Mouse (Mus musculus): Measurements from ENCODE around the gene Gnpat. TPM values are rescaled to one million over a fixed set of nuclear protein-coding genes. Genes with fewer than 3 reads are reported as not detected.

Gene Gnpat
- polyA plus RNA-seq (2011; ENCODE audit: insufficient read depth, insufficient read length, low replicate concordance, missing spikeins) = 32.3 and 41.2 TPM in 2 replicates

DNA sequence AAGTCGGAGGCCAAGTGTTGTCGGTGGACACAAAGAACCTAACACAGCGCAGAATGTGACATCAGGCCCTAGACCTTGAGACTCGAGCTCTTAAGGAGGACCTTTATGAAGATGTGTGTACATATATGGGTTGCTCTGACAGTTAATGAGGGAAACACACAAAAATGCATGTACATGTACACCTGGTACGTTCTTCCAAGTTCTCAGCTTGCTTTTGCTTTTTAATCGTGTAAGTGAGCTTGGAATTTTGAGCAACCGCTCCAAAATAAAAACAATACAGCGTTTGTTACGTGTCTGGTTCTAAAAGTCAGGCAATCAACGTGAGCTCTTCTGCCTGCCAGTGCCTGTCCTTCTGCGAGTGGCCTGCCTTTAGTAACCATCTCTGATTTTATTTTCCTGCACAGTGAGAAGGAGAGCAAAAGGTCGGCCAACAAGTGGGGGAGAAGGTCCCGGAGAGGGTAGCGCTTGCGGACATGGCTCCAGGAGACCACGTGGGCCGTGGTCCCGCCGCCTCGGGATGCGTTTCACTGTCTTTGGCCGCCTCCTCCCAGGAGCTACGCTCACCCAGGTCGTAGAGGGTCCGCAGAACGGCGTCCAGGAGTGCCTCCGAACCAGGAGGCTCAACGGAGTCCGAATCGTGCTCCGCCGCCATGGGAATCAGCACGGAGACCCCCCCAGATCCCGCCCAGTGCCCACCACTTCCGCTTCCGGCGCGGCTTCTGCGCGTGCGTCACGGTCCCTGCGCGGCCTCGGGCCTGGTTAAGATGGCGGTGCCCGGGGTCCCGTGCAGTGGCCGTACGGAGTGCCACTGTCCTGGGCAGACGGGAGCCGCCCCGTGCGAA is at the start of gene Gnpat, which contains the start of gene 2810004N23Rik:
Gnpat (plus strand) TSS at position 713 of the 842 bp plus-strand sequence.
2810004N23Rik (minus strand) TSS at position 800 of the 842 bp plus-strand sequence.
- TF ChIP-seq POLR2A (IDR thresholded peaks at IDR 0.05; ENCODE audit: borderline replicate concordance, control insufficient read depth, low read depth, low read length) (peak; percentile 87; the same call in 1 of the 2 replicates), CTCF (IDR thresholded peaks at IDR 0.05; ENCODE audit: control insufficient read depth, insufficient read depth, low read length) (no peak)
- peak within 1 kb of the TSS; percentile 91 for H3K27ac ChIP-seq (ENCODE audit: control insufficient read depth, insufficient read depth, low read depth, low read length, poor library complexity)
- WGBS = under 1% methylated on average over 55 of the region's 55 CpGs
- peaks cover 4% of the 10 kb centered on the region for H3K4me1 ChIP-seq (ENCODE audit: control insufficient read depth, insufficient read depth, low read length)
- H3K4me3 ChIP-seq (replicated peaks; ENCODE audit: control insufficient read depth, low read depth, low read length) = peak within 1 kb of the TSS; percentile 99

DNA sequence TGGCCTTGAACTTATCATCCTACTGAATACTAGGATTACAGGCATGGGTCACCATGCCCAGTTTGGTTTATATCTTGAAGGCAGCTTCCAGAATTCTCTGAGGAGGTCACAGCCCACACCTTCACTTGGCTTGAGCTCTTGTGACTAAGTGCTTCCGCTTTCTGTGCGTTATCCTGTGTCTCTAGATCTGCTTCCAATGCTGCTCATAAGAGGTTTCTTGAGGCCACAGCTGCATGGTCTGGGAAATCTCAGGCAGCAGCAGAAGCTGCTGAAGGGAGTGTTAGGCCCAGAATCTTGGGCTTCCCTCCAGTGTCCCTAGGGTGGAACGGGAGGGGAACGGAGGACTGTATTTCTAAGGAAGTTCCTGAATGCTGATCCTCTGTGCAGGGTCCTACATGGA is 49.5 kb upstream of the Gnpat start:
- Histone ChIP-seq H3K4me3 (replicated peaks; ENCODE audit: control insufficient read depth, low read depth, low read length) (no peak overlapping the region), H3K4me1 (ENCODE audit: control insufficient read depth, insufficient read depth, low read length) (no peaks in the 10 kb centered on the region), H3K27ac (ENCODE audit: control insufficient read depth, insufficient read depth, low read depth, low read length, poor library complexity) (no peak overlapping the region)
- 91% methylated on average over 4 of the region's 4 CpGs for WGBS
- TF ChIP-seq POLR2A (IDR thresholded peaks at IDR 0.05; ENCODE audit: borderline replicate concordance, control insufficient read depth, low read depth, low read length) = no peak
- no peak for TF ChIP-seq CTCF (IDR thresholded peaks at IDR 0.05; ENCODE audit: control insufficient read depth, insufficient read depth, low read length)

DNA sequence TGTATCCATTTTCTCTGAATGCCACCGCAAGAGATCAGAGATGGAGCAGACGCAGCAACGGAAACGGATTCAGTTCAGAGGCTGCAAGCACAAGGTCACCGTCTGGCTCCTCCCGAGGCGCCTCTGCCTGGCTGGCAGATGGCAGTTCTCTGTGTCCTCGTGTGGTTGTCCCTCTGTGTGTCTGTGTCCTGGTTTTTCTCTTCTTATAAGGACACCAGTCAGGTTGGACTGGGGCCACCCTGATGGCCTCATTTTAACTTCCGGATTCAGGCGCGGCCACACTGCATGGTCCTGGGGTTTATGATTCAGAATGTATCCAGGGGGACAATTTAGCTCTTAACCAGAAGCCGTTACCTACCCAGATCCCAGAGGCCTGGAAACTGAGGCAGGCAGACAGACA is 47.0 kb upstream of the Gnpat start:
- TF ChIP-seq POLR2A (IDR thresholded peaks at IDR 0.05; ENCODE audit: borderline replicate concordance, control insufficient read depth, low read depth, low read length) (no peak), CTCF (IDR thresholded peaks at IDR 0.05; ENCODE audit: control insufficient read depth, insufficient read depth, low read length) (no peak)
- no peak overlapping the region for H3K27ac ChIP-seq (ENCODE audit: control insufficient read depth, insufficient read depth, low read depth, low read length, poor library complexity)
- H3K4me3 ChIP-seq (replicated peaks; ENCODE audit: control insufficient read depth, low read depth, low read length) = no peak overlapping the region
- WGBS = 89% methylated on average over 12 of the region's 12 CpGs
- no peaks in the 10 kb centered on the region for H3K4me1 ChIP-seq (ENCODE audit: control insufficient read depth, insufficient read depth, low read length)

DNA sequence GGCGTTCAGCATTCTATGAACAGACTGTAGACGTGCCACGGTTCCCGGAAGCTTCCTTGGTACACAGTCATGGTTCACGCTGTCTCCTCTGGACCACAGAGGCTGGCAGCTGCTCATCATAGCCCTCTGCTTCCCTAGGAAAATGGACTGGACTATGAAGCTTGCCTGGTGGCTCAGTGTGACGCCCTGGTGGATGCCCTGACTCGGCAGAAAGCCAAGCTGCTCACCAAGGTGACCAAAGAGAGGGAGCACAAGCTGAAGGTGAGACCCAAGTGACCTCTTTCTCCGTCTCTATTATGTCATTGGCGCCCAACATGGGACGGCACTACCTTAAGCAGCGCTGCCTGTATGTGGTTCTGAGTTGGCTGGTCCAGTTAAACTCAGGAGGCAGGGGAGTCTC is 46.0 kb upstream of the Gnpat start:
- no peak for TF ChIP-seq POLR2A (IDR thresholded peaks at IDR 0.05; ENCODE audit: borderline replicate concordance, control insufficient read depth, low read depth, low read length)
- no peak for TF ChIP-seq CTCF (IDR thresholded peaks at IDR 0.05; ENCODE audit: control insufficient read depth, insufficient read depth, low read length)
- H3K4me1 ChIP-seq (ENCODE audit: control insufficient read depth, insufficient read depth, low read length) = no peaks in the 10 kb centered on the region
- H3K4me3 ChIP-seq (replicated peaks; ENCODE audit: control insufficient read depth, low read depth, low read length) = no peak overlapping the region
- no peak overlapping the region for H3K27ac ChIP-seq (ENCODE audit: control insufficient read depth, insufficient read depth, low read depth, low read length, poor library complexity)
- 84% methylated on average over 11 of the region's 11 CpGs for WGBS

DNA sequence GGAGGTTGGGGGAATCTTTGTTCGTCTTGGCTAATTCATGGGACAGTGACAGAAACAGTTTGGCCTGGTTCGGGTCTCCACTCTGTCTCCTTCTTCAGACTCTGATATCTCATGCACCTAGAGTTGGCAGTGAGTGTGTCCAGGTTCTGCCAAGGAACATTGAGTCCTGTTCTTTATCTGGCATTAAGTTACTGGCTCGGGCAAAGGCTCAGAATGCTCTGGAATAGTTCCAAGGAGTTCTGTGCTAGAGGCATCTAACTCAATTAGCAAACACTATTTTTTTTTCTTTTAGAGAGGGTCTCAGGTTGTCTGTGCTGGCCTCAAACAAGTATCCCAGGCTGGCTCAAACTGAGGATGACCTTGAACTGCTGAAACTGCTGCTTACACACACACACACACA is 45.5 kb upstream of the Gnpat start:
- Histone ChIP-seq H3K4me3 (replicated peaks; ENCODE audit: control insufficient read depth, low read depth, low read length) (no peak overlapping the region), H3K27ac (ENCODE audit: control insufficient read depth, insufficient read depth, low read depth, low read length, poor library complexity) (no peak overlapping the region), H3K4me1 (ENCODE audit: control insufficient read depth, insufficient read depth, low read length) (no peaks in the 10 kb centered on the region)
- 77% methylated on average over 3 of the region's 3 CpGs for WGBS
- no peak for TF ChIP-seq POLR2A (IDR thresholded peaks at IDR 0.05; ENCODE audit: borderline replicate concordance, control insufficient read depth, low read depth, low read length)
- TF ChIP-seq CTCF (IDR thresholded peaks at IDR 0.05; ENCODE audit: control insufficient read depth, insufficient read depth, low read length) = no peak

DNA sequence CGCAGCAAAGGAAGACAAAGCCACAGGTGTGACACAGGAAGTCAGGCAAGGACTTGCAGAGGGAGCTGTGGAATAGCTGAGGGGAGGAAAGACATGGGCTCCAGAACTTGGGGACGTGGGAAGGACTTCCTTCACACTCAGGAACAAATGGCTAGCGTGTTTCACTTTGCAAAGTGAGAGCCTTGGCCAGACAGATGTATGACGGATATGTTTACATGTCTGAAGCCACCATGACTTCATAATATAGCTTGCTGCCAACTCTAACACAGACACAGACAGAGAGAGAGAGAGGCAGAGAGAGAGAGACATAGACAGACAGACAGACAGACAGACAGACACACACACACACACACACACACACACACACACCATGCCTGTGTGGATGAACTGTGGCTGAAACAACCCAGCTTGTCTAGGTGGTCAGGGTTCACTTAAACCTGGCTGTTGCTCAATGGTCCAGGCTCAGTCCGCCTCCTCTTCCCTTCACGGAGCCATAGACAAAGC is 43.2 kb upstream of the Gnpat start:
- WGBS = 67% methylated on average over 6 of the region's 6 CpGs
- no peak overlapping the region for H3K27ac ChIP-seq (ENCODE audit: control insufficient read depth, insufficient read depth, low read depth, low read length, poor library complexity)
- H3K4me3 ChIP-seq (replicated peaks; ENCODE audit: control insufficient read depth, low read depth, low read length) = no peak overlapping the region
- no peak for TF ChIP-seq CTCF (IDR thresholded peaks at IDR 0.05; ENCODE audit: control insufficient read depth, insufficient read depth, low read length)
- TF ChIP-seq POLR2A (IDR thresholded peaks at IDR 0.05; ENCODE audit: borderline replicate concordance, control insufficient read depth, low read depth, low read length) = no peak
- H3K4me1 ChIP-seq (ENCODE audit: control insufficient read depth, insufficient read depth, low read length) = no peaks in the 10 kb centered on the region

DNA sequence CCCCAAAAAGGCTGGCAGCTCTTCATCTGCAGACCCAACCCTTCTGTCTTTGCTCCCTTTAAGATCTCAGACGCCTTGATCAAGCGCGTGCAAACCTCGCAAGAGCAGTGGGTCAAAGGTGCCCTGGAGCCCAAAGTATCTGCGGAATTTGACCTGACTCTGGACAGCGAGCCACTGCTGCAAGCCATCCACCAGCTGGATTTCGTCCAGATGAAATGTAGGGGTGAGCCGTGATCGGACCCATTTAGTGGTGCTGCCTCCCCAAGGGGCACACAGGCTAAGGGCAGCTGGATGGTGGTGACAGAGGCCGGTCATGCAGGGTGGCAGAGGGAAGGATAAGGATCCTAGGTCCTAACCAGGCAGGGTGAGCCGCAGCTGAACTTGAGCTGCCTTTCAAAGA is 42.7 kb upstream of the Gnpat start:
- no peaks in the 10 kb centered on the region for H3K4me1 ChIP-seq (ENCODE audit: control insufficient read depth, insufficient read depth, low read length)
- H3K27ac ChIP-seq (ENCODE audit: control insufficient read depth, insufficient read depth, low read depth, low read length, poor library complexity) = no peak overlapping the region
- WGBS = 71% methylated on average over 11 of the region's 11 CpGs
- no peak overlapping the region for H3K4me3 ChIP-seq (replicated peaks; ENCODE audit: control insufficient read depth, low read depth, low read length)
- TF ChIP-seq CTCF (IDR thresholded peaks at IDR 0.05; ENCODE audit: control insufficient read depth, insufficient read depth, low read length) = no peak
- TF ChIP-seq POLR2A (IDR thresholded peaks at IDR 0.05; ENCODE audit: borderline replicate concordance, control insufficient read depth, low read depth, low read length) = no peak

DNA sequence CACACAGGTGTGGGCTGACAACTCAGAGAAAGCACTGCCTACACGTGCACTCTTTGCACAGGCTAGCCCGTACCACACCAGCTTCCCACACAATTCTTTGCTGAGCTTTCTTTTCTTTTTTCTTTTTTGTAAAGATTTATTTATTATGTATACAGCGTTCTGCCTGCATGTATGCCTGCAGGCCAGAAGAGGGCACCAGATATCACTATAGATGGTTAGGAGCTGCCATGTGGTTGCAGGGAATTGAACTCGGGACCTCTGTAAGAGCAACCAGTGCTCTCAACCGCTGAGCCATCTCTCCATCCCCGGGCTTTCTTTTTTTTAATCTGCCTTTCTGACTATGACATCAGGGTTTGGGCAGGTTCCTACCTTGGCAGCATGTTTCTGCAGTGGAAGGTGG is 39.3 kb upstream of the Gnpat start:
- 74% methylated on average over 6 of the region's 6 CpGs for WGBS
- H3K4me3 ChIP-seq (replicated peaks; ENCODE audit: control insufficient read depth, low read depth, low read length) = no peak overlapping the region
- H3K27ac ChIP-seq (ENCODE audit: control insufficient read depth, insufficient read depth, low read depth, low read length, poor library complexity) = no peak overlapping the region
- peaks cover 5% of the 10 kb centered on the region; the same call in 1 of the 2 replicates for H3K4me1 ChIP-seq (ENCODE audit: control insufficient read depth, insufficient read depth, low read length)
- no peak for TF ChIP-seq CTCF (IDR thresholded peaks at IDR 0.05; ENCODE audit: control insufficient read depth, insufficient read depth, low read length)
- TF ChIP-seq POLR2A (IDR thresholded peaks at IDR 0.05; ENCODE audit: borderline replicate concordance, control insufficient read depth, low read depth, low read length) = no peak

Data from bone marrow, adult 2 months (tissue).